Mouse (Mus musculus): Measurements from ENCODE around the gene Phyhipl.

- TF ChIP-seq POLR2AphosphoS2 (IDR thresholded peaks at IDR 0.05; ENCODE audit: low read depth, low read length), result no peak
- TF ChIP-seq NRF1 (IDR thresholded peaks at IDR 0.05; ENCODE audit: low read depth, low read length), result no peak
- TF ChIP-seq EP300 (IDR thresholded peaks at IDR 0.05; ENCODE audit: low read length), result no peak
Measured at GRCm38 (mm10) chr10:70599126-70599924, 56.4 kb downstream of the Phyhipl start.

Measured in CH12.LX (cell line).